Mouse (Mus musculus) lung, embryonic 16.5 days (tissue): Measurements from ENCODE around the gene Sash1. TPM values are rescaled to one million over a fixed set of nuclear protein-coding genes. Genes with fewer than 3 reads are reported as not detected.

Experiments
- ATAC-seq: fragments of 200-750 bp; cut with Nextera tagmentation; 2 replicates; pipeline ENCODE4 v1.8.0; 2017; ENCODE audit warnings: low read depth, mild to moderate bottlenecking, moderate library complexity
- H3K27ac ChIP-seq: fragments of 300-500 bp; sonication (generic); 2 replicates; pipeline ENCODE4 v1.5.1; 2014; ENCODE audit warnings: mild to moderate bottlenecking, control low read depth, low read length
- H3K27me3 ChIP-seq: fragments of 300-500 bp; sonication (generic); 2 replicates; pipeline ENCODE4 v1.6.1; 2014; ENCODE audit warnings: low read depth, low read length, mixed read lengths; ENCODE audit not compliant: control insufficient read depth, insufficient read depth
- H3K36me3 ChIP-seq: fragments of 300-500 bp; sonication (generic); 2 replicates; pipeline ENCODE4 v1.6.1; 2014; ENCODE audit warnings: low read length; ENCODE audit not compliant: control insufficient read depth, insufficient read depth
- H3K4me1 ChIP-seq: fragments of 300-500 bp; sonication (generic); replicated peaks from 2 replicates; pipeline ENCODE4 v1.6.1; 2014; ENCODE audit warnings: low read length, mixed read lengths; ENCODE audit not compliant: control insufficient read depth, insufficient read depth
- H3K4me2 ChIP-seq: fragments of 300-500 bp; sonication (generic); 2 replicates; pipeline ENCODE4 v1.6.1; 2014; ENCODE audit warnings: low read depth, low read length, control low read depth
- H3K4me3 ChIP-seq: fragments of 300-500 bp; sonication (generic); 2 replicates; pipeline ENCODE4 v1.5.1; 2014; ENCODE audit warnings: mild to moderate bottlenecking, low read length, control low read depth
- H3K9ac ChIP-seq: fragments of 300-500 bp; sonication (generic); 2 replicates; pipeline ENCODE4 v1.6.1; 2014; ENCODE audit warnings: low read length, control low read depth
- H3K9me3 ChIP-seq: fragments of 300-500 bp; sonication (generic); 2 replicates; pipeline ENCODE4 v1.6.1; 2016; ENCODE audit warnings: low read length; ENCODE audit not compliant: control insufficient read depth
- WGBS: fragments of 180-500 bp; shearing (Covaris S2); extraction: QIAGEN DNeasy Blood & Tissue Kit; methylation state at CpG from one replicate; pipeline ENCODE4 v1.1.7; 2014; 5-methylcytosine and 5-hydroxymethylcytosine counted together
- polyA plus RNA-seq: library from polyadenylated mRNA; unstranded; fragments of >200 nt; fragmentation: Nextera tagmentation; extraction: Ambion mirVana; gene quantifications from 2 replicates; pipeline ENCODE4 v1.2.1, GENCODE M21; 2015

Sash1 gene
- polyA plus RNA-seq, 1 experiment from 2014 or later, result 4.1 TPM

GRCm38 (mm10) chr10:8747450-8748212, 138.2 kb downstream of the Sash1 start:
- Histone ChIP-seq H3K4me3 (no peak overlapping the region), H3K27ac (no peak overlapping the region), H3K36me3 (peaks cover 17% of the 10 kb centered on the region), H3K4me2 (no peak overlapping the region), H3K9ac (no peak overlapping the region), H3K9me3 (no peaks in the 10 kb centered on the region), H3K4me1 (peaks cover 7% of the 10 kb centered on the region; the same call in 1 of the 2 replicates), H3K27me3 (no peaks in the 10 kb centered on the region)
- 84% methylated on average over 21 of the region's 21 CpGs for WGBS
- ATAC-seq, result no peak

DNA sequence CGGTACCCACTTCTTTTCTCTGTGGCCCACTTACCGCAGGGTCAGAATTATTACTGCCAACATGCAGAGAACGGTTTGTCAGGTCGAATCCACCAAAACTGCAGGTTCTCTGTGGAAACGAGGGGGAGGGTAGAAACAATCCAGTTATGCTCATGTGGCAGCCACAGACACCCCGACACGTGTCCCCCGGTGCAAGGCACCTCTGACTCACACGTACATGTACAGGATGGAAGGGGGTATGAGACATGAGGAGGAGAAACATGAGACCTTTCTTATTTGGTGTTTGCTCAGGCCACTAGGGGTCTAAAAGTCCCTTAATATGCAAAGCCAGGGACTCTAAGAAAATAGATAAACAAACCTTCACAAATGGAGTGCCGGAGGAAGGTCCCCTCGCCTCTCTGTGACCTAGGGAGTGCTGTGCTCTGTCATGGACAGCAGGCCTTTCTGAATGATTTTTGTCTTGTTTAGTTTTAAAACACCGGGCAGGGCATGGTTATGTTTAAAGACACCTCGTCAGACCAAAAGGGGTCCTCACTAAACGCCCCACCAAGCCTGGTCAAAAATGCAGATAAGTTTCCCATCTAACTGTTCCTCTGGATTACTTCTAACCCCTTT, 139.7 kb downstream of the Sash1 start:
- WGBS, result 48% methylated on average over 14 of the region's 14 CpGs
- peak; percentile 39 for ATAC-seq
- no peak overlapping the region for H3K4me2 ChIP-seq
- peaks cover 22% of the 10 kb centered on the region for H3K36me3 ChIP-seq
- H3K4me3 ChIP-seq, result no peak overlapping the region
- no peak overlapping the region for H3K27ac ChIP-seq
- H3K27me3 ChIP-seq, result no peaks in the 10 kb centered on the region
- no peak overlapping the region for H3K9ac ChIP-seq
- H3K4me1 ChIP-seq, result peaks cover 7% of the 10 kb centered on the region; the same call in 1 of the 2 replicates
- H3K9me3 ChIP-seq, result no peaks in the 10 kb centered on the region

DNA sequence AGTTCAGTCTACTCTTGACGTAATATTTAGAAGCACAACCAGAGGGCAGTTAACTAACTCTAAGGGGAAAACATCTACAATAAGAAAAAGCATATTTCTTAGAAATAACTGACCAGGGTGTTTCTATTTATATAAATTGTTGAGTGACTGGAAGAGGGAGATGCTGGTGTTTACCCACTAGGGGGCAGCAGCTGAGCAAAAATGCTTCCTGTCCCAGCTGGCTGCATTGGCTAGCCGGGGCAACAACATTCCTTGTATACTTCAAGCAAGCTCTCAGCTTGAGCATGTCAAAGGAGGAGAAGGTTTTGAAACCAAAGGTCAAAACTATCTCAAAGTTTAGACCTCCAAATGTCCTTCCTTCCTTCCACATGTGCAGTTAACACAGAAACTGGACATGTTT, 143.0 kb downstream of the Sash1 start:
- H3K4me1 ChIP-seq, result peaks cover 7% of the 10 kb centered on the region; the same call in 1 of the 2 replicates
- H3K4me2 ChIP-seq, result no peak overlapping the region
- H3K27ac ChIP-seq, result no peak overlapping the region
- no peak overlapping the region for H3K4me3 ChIP-seq
- H3K27me3 ChIP-seq, result no peaks in the 10 kb centered on the region
- no peaks in the 10 kb centered on the region for H3K9me3 ChIP-seq
- H3K36me3 ChIP-seq, result peaks cover 21% of the 10 kb centered on the region
- no peak overlapping the region for H3K9ac ChIP-seq
- ATAC-seq, result peak; percentile 71
- WGBS, result 36% methylated on average over 2 of the region's 2 CpGs

GRCm38 (mm10) chr10:8741505-8741904, 144.4 kb downstream of the Sash1 start:
- H3K36me3 ChIP-seq, result peaks cover 21% of the 10 kb centered on the region
- 74% methylated on average over 9 of the region's 9 CpGs for WGBS
- H3K27me3 ChIP-seq, result no peaks in the 10 kb centered on the region

GRCm38 (mm10) chr10:8740797-8741196, 145.1 kb downstream of the Sash1 start:
- Histone ChIP-seq H3K4me2 (no peak overlapping the region), H3K4me3 (no peak overlapping the region), H3K9ac (no peak overlapping the region), H3K27me3 (no peaks in the 10 kb centered on the region), H3K9me3 (no peaks in the 10 kb centered on the region), H3K4me1 (peaks cover 2% of the 10 kb centered on the region; the same call in 1 of the 2 replicates), H3K27ac (no peak overlapping the region), H3K36me3 (peaks cover 20% of the 10 kb centered on the region)
- ATAC-seq, result no peak
- WGBS, result 84% methylated on average over 5 of the region's 5 CpGs

More at GRCm38 (mm10) chr10:8741505-8741904, 144.4 kb downstream of the Sash1 start:
- ATAC-seq, result no peak
- Histone ChIP-seq H3K4me1 (peaks cover 7% of the 10 kb centered on the region; the same call in 1 of the 2 replicates), H3K9me3 (no peaks in the 10 kb centered on the region), H3K9ac (no peak overlapping the region), H3K4me2 (no peak overlapping the region), H3K4me3 (no peak overlapping the region), H3K27ac (no peak overlapping the region)

- 90% methylated on average over 34 of the region's 34 CpGs for WGBS
- H3K36me3 ChIP-seq, result peaks cover 33% of the 10 kb centered on the region
- H3K4me2 ChIP-seq, result no peak overlapping the region
- H3K27ac ChIP-seq, result no peak overlapping the region
- H3K4me3 ChIP-seq, result no peak overlapping the region
- ATAC-seq, result no peak
- no peaks in the 10 kb centered on the region for H3K9me3 ChIP-seq
- no peak overlapping the region for H3K9ac ChIP-seq
- H3K4me1 ChIP-seq, result no peaks in the 10 kb centered on the region
- H3K27me3 ChIP-seq, result no peaks in the 10 kb centered on the region
Observed at GRCm38 (mm10) chr10:8729387-8730337, 156.2 kb downstream of the Sash1 start.

DNA sequence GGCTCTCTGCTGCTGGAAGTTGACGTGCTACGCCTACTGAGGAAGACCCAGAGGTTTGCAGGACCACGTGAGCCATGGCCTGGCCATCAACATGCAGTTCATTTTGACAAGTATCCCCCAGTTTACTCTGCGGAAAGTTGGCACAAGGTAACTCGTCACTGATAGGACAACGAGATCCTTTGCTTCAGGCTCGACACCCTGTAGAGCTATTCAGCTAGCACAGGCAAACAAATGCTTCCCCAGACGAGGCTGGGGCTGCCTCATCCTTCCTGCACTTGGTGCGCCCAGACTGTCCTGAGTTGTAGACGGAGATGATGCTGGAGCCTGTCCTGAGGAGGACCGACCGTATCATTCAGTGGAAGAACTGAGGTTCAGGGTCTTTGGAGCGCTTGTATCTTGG, 166.5 kb downstream of the Sash1 start:
- Histone ChIP-seq H3K36me3 (peaks cover 6% of the 10 kb centered on the region), H3K9me3 (no peaks in the 10 kb centered on the region), H3K4me1 (no peaks in the 10 kb centered on the region), H3K4me3 (no peak overlapping the region), H3K9ac (no peak overlapping the region), H3K27ac (no peak overlapping the region), H3K4me2 (no peak overlapping the region), H3K27me3 (no peaks in the 10 kb centered on the region)
- 63% methylated on average over 13 of the region's 13 CpGs for WGBS
- no peak for ATAC-seq

DNA sequence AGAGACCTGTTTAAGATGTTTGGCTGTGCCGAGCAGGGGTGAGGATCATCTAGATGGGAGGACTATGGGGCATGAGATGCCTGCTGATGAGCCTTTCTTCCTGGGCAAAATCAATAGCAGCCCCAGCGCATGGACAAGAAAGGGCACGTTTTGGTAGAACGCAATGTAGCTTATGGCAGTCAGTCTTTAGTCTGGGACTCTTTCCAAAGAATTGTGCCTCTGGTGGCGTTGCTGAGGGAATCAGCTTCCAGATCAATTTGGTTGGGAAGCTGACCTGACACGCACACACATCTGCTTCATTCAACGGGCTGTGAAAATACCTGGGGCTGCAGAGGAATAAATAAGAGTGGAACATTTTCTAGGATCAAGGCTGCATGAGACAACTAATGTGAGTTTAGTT, 167.0 kb downstream of the Sash1 start:
- Histone ChIP-seq H3K27me3 (no peaks in the 10 kb centered on the region), H3K4me1 (no peaks in the 10 kb centered on the region), H3K9me3 (no peaks in the 10 kb centered on the region), H3K36me3 (peaks cover 5% of the 10 kb centered on the region), H3K27ac (no peak overlapping the region), H3K9ac (no peak overlapping the region), H3K4me2 (no peak overlapping the region), H3K4me3 (no peak overlapping the region)
- no peak for ATAC-seq
- 85% methylated on average over 7 of the region's 7 CpGs for WGBS

GRCm38 (mm10) chr10:8717171-8717570, 168.7 kb downstream of the Sash1 start:
- no peak overlapping the region for H3K27ac ChIP-seq
- no peaks in the 10 kb centered on the region for H3K27me3 ChIP-seq
- WGBS, result 82% methylated on average over 5 of the region's 5 CpGs
- no peak for ATAC-seq
- no peaks in the 10 kb centered on the region for H3K9me3 ChIP-seq
- H3K36me3 ChIP-seq, result 0 out of 2 replicates have a peak, but pooled peaks cover 3% of the 10 kb centered on the region
- no peak overlapping the region for H3K9ac ChIP-seq
- no peaks in the 10 kb centered on the region for H3K4me1 ChIP-seq
- no peak overlapping the region for H3K4me2 ChIP-seq
- H3K4me3 ChIP-seq, result no peak overlapping the region
